Mouse (Mus musculus): ENCODE measurements around the gene Ltbp2. TPM values are rescaled to one million over a fixed set of nuclear protein-coding genes. Genes with fewer than 3 reads are reported as not detected.

Ltbp2 gene
- polyA plus RNA-seq (2015; fragmentation: Nextera tagmentation; extraction: Ambion mirVana): 0.20 and 0.31 TPM in 2 replicates

DNA sequence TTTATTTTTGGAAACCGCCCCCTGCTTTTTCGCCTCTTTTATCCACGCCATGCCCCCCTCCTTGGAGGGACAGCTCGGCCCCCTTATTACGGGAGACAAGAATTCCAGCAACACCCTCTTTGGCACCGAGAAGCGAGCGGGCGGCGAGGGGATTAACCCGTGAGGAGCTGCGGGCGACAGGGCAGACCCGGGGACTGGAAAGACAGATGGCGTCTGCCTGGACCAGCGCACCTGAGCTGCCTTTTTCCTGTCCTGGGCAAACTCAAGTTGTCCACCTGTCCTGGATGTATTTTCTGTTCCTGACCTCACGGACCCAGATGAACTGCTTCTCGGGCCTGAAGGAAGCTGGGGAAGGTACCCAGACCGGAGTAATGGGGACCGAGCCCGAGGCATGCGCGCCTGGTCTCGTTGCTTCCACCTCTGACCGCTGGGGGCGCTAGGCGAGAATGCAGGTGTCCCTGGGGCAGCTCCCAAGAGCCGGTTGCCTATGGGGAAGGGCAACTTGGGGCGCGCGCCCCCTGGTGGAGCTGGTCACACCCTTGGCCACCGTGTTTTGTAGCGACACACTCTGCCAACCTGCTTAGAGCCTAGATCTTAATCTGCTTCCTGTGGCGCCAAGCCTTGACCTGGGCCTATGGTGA is at the start of gene Ltbp2:
Gene Ltbp2 (minus strand): TSS at position 52 of the 641 bp plus-strand sequence.
- Histone ChIP-seq H3K36me3 (ENCODE audit: control insufficient read depth, insufficient read depth, low read length) (no peaks in the 10 kb centered on the region), H3K4me3 (ENCODE audit: low read length) (peak within 1 kb of the TSS; percentile 24), H3K4me2 (ENCODE audit: low read length) (peak within 1 kb of the TSS; percentile 45), H3K9me3 (ENCODE audit: control insufficient read depth, low read length) (no peaks in the 10 kb centered on the region; the same call in 1 of the 2 replicates), H3K4me1 (ENCODE audit: control insufficient read depth, insufficient read depth, low read depth, low read length) (peaks cover 9% of the 10 kb centered on the region), H3K27ac (ENCODE audit: low read depth, low read length) (no peak within 1 kb of the TSS), H3K9ac (ENCODE audit: low read depth, low read length) (peak within 1 kb of the TSS; percentile 18; the same call in 1 of the 2 replicates), H3K27me3 (replicated peaks; ENCODE audit: control insufficient read depth, insufficient read depth, low read length) (peaks cover 38% of the 10 kb centered on the region)
- ATAC-seq: no peak
- 3% methylated on average over 34 of the region's 34 CpGs for WGBS

DNA sequence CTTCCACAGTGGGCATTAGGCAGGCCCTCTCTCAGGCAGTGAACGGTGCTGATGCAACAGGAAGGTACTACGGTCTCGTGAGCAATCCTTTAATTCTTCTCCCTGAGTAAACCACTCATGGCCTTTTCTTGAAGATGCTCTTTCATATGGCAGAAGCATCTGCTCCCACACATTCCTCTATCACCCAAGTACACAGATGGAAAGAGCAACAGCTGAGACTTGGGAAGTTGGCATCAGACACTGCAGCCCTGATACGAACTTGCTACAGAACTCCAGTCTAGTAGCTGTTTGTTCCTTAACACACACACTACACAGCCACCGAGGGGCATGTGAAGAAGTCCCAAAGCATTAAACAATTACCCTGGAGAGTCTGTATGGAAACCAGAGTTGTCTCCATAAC is 48.0 kb upstream of the Ltbp2 start:
- no peak overlapping the region for H3K4me2 ChIP-seq (ENCODE audit: low read length)
- 92% methylated on average over 5 of the region's 5 CpGs for WGBS
- no peaks in the 10 kb centered on the region for H3K9me3 ChIP-seq (ENCODE audit: control insufficient read depth, low read length)
- H3K4me1 ChIP-seq (ENCODE audit: control insufficient read depth, insufficient read depth, low read depth, low read length): no peaks in the 10 kb centered on the region
- no peak overlapping the region for H3K27ac ChIP-seq (ENCODE audit: low read depth, low read length)
- ATAC-seq: no peak
- H3K27me3 ChIP-seq (replicated peaks; ENCODE audit: control insufficient read depth, insufficient read depth, low read length): no peaks in the 10 kb centered on the region
- no peak overlapping the region for H3K9ac ChIP-seq (ENCODE audit: low read depth, low read length)
- H3K36me3 ChIP-seq (ENCODE audit: control insufficient read depth, insufficient read depth, low read length): peaks cover 14% of the 10 kb centered on the region
- H3K4me3 ChIP-seq (ENCODE audit: low read length): no peak overlapping the region

DNA sequence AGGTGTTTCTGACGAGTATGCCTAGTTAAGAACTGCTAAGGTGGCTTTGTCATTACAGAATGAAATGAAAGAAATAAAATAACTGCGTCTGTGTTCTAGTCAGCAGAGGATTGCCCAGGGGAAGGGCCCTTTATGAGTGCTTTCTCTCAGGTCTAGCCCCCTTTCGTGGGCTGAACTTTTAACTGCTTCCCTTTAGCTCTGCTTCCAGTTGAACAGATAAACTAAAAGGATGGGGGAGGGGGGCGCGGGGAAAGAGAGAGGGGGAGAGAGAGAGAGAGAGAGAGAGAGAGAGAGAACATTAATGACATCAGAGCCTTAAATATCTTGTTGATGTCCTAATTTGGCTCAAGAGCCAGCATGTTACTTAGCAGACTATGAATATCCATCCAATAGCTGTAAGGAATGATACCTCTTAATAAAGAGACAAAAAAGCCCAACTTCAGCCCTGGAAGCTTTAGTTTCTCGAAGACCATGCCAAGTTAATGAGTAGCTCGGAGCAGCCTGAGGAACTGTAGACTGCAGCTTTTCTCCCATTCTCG is 45.6 kb upstream of the Ltbp2 start:
- H3K9ac ChIP-seq (ENCODE audit: low read depth, low read length): no peak overlapping the region
- no peak overlapping the region for H3K27ac ChIP-seq (ENCODE audit: low read depth, low read length)
- no peaks in the 10 kb centered on the region for H3K4me1 ChIP-seq (ENCODE audit: control insufficient read depth, insufficient read depth, low read depth, low read length)
- H3K4me3 ChIP-seq (ENCODE audit: low read length): no peak overlapping the region
- H3K27me3 ChIP-seq (replicated peaks; ENCODE audit: control insufficient read depth, insufficient read depth, low read length): no peaks in the 10 kb centered on the region
- 54% methylated on average over 8 of the region's 8 CpGs for WGBS
- no peak for ATAC-seq
- no peaks in the 10 kb centered on the region for H3K9me3 ChIP-seq (ENCODE audit: control insufficient read depth, low read length)
- peaks cover 27% of the 10 kb centered on the region for H3K36me3 ChIP-seq (ENCODE audit: control insufficient read depth, insufficient read depth, low read length)
- H3K4me2 ChIP-seq (ENCODE audit: low read length): no peak overlapping the region

DNA sequence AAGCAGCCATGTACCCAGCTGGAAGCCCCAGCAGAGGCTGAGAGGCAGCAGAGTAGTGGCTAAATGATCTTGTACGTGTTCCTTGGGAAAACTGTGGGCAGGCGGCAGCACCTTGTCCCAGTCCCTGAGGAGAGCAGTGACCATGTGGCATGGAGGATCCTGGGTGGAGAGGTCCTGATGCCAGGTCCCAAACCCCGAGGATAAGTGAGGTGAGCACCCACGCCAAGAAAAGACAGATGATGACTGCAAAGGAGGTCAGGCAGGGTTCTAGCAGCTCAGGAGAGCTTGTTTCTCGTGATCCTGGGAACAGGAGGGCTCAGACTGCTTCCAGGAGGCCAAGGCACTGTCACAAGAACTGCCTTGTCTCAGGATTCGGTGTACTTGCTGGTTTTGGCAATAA is 42.5 kb upstream of the Ltbp2 start:
- Histone ChIP-seq H3K9ac (ENCODE audit: low read depth, low read length) (no peak overlapping the region), H3K9me3 (ENCODE audit: control insufficient read depth, low read length) (no peaks in the 10 kb centered on the region), H3K4me2 (ENCODE audit: low read length) (no peak overlapping the region), H3K4me3 (ENCODE audit: low read length) (no peak overlapping the region), H3K27me3 (replicated peaks; ENCODE audit: control insufficient read depth, insufficient read depth, low read length) (no peaks in the 10 kb centered on the region), H3K4me1 (ENCODE audit: control insufficient read depth, insufficient read depth, low read depth, low read length) (no peaks in the 10 kb centered on the region), H3K36me3 (ENCODE audit: control insufficient read depth, insufficient read depth, low read length) (peaks cover 25% of the 10 kb centered on the region), H3K27ac (ENCODE audit: low read depth, low read length) (no peak overlapping the region)
- no peak for ATAC-seq
- WGBS: 87% methylated on average over 6 of the region's 6 CpGs

DNA sequence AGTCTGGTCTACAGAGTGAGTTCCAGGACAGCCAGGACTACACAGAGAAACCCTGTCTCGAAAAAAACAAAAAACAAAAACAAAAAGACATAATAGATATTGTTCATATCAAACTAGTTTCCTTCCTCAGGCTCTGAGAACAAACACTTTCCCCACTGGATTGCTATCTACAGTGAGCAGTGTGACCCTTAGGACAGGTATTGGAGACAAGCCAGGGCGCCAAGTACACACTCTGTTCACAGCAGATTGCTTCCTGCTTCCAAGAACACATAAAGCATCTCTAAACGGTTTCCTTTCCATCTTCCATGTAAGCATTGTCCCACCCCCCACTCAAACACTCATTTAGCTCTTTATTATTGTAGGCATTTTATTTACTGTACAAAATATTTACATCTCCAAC is 41.5 kb upstream of the Ltbp2 start:
- 79% methylated on average over 3 of the region's 3 CpGs for WGBS
- Histone ChIP-seq H3K4me3 (ENCODE audit: low read length) (no peak overlapping the region), H3K4me1 (ENCODE audit: control insufficient read depth, insufficient read depth, low read depth, low read length) (peaks cover 5% of the 10 kb centered on the region; the same call in 1 of the 2 replicates), H3K27ac (ENCODE audit: low read depth, low read length) (no peak overlapping the region), H3K9ac (ENCODE audit: low read depth, low read length) (no peak overlapping the region), H3K4me2 (ENCODE audit: low read length) (no peak overlapping the region), H3K36me3 (ENCODE audit: control insufficient read depth, insufficient read depth, low read length) (peaks cover 23% of the 10 kb centered on the region), H3K27me3 (replicated peaks; ENCODE audit: control insufficient read depth, insufficient read depth, low read length) (no peaks in the 10 kb centered on the region), H3K9me3 (ENCODE audit: control insufficient read depth, low read length) (no peaks in the 10 kb centered on the region)
- ATAC-seq: no peak

DNA sequence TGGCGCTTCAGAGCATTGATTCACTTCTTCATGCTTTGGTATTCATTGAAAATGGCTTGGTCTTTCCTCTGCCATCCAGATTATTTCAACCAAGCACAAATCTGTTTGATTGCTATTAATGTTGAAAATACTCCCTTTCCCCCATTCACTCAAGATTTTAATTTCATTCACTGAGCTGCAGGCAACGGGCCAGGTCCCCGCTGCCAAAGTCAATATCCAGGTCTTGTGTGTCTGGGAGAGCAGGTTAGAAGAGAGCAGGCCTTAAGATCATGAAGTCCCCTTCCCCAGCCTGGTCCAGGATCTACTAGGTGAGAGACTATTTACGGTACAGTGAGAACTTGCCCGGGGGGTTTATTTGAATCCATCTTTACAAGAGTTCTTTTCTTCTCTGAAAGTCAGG is 38.6 kb upstream of the Ltbp2 start:
- H3K4me1 ChIP-seq (ENCODE audit: control insufficient read depth, insufficient read depth, low read depth, low read length): peaks cover 5% of the 10 kb centered on the region; the same call in 1 of the 2 replicates
- no peak overlapping the region for H3K4me3 ChIP-seq (ENCODE audit: low read length)
- ATAC-seq: no peak

DNA sequence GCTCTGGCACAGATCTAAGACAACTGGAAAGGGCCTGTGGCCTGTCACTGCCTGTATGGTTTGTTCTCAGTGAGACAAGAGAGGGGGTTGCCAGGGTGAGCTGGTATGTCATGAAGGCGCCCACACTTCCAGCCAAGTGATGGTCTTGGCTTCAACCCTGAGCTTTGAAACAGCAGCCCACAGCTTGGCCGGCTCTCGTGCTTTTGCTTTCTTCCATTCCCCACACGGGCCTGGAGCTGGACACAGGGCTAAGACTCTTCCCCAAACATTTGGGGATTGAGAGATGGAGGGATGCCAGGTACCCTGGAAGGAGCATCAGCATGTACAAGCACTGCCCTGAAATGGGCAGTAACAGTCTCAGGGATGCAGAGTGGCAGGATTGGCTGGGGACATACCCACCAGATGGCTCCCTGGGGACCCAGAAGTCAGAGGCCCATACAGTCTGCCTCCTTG is 36.3 kb upstream of the Ltbp2 start:
- no peak overlapping the region for H3K4me3 ChIP-seq (ENCODE audit: low read length)
- no peaks in the 10 kb centered on the region for H3K27me3 ChIP-seq (replicated peaks; ENCODE audit: control insufficient read depth, insufficient read depth, low read length)
- ATAC-seq: peak; percentile 91
- no peak overlapping the region for H3K27ac ChIP-seq (ENCODE audit: low read depth, low read length)
- H3K9me3 ChIP-seq (ENCODE audit: control insufficient read depth, low read length): no peaks in the 10 kb centered on the region
- peaks cover 5% of the 10 kb centered on the region; the same call in 1 of the 2 replicates for H3K36me3 ChIP-seq (ENCODE audit: control insufficient read depth, insufficient read depth, low read length)
- no peak overlapping the region for H3K9ac ChIP-seq (ENCODE audit: low read depth, low read length)
- H3K4me2 ChIP-seq (ENCODE audit: low read length): no peak overlapping the region
- peaks cover 6% of the 10 kb centered on the region; the same call in 1 of the 2 replicates for H3K4me1 ChIP-seq (ENCODE audit: control insufficient read depth, insufficient read depth, low read depth, low read length)
- WGBS: 67% methylated on average over 4 of the region's 4 CpGs

More for the DNA sequence above, 38.6 kb upstream of the Ltbp2 start:
- no peak overlapping the region for H3K27ac ChIP-seq (ENCODE audit: low read depth, low read length)
- 86% methylated on average over 5 of the region's 5 CpGs for WGBS
- H3K36me3 ChIP-seq (ENCODE audit: control insufficient read depth, insufficient read depth, low read length): peaks cover 18% of the 10 kb centered on the region
- no peaks in the 10 kb centered on the region for H3K27me3 ChIP-seq (replicated peaks; ENCODE audit: control insufficient read depth, insufficient read depth, low read length)
- no peak overlapping the region for H3K9ac ChIP-seq (ENCODE audit: low read depth, low read length)
- no peak overlapping the region for H3K4me2 ChIP-seq (ENCODE audit: low read length)
- no peaks in the 10 kb centered on the region for H3K9me3 ChIP-seq (ENCODE audit: control insufficient read depth, low read length)

DNA sequence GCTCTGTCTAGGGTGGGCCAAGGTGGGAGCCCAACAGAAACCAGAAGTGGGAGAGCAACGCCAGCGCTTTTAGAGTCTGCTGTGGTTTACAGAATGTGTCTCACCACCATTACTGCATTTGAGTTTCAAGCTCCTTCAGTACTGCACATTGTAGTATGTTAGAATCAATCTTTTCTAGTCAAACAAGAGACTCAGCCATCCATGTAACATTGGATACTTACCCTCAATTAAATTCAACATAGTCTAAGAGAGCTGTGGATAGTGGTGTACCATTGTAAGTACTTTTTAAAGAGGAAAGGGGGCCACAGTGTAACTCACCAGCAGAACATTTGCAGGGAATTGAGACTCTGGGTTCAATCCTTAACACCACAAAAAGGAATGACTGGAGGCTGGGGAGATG is 35.3 kb upstream of the Ltbp2 start:
- H3K9ac ChIP-seq (ENCODE audit: low read depth, low read length): no peak overlapping the region
- H3K4me1 ChIP-seq (ENCODE audit: control insufficient read depth, insufficient read depth, low read depth, low read length): peaks cover 12% of the 10 kb centered on the region; the same call in 1 of the 2 replicates
- no peaks in the 10 kb centered on the region for H3K27me3 ChIP-seq (replicated peaks; ENCODE audit: control insufficient read depth, insufficient read depth, low read length)
- H3K36me3 ChIP-seq (ENCODE audit: control insufficient read depth, insufficient read depth, low read length): no peaks in the 10 kb centered on the region
- 79% methylated on average over 2 of the region's 2 CpGs for WGBS
- no peak overlapping the region for H3K4me3 ChIP-seq (ENCODE audit: low read length)
- ATAC-seq: no peak
- H3K27ac ChIP-seq (ENCODE audit: low read depth, low read length): no peak overlapping the region
- H3K4me2 ChIP-seq (ENCODE audit: low read length): no peak overlapping the region
- H3K9me3 ChIP-seq (ENCODE audit: control insufficient read depth, low read length): no peaks in the 10 kb centered on the region

DNA sequence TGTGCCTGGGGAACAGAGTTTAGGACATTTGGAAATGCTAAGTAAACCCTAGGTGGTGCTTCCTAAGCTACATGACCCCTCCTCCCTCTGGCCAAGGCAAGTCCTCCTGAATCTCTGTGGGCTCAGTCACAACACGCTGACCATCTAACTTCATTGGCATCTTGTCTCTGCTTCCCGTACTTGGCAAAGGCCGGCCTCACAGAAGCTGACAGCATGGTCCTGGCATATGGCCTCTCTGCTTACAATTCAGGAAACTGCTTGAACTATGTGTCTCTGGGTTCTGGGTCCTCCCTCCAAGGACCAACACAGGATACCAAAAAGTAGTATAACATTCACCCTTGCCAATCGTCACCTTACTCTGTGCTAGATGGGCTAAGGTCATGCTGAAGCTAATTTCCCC is 33.7 kb upstream of the Ltbp2 start:
- Histone ChIP-seq H3K9ac (ENCODE audit: low read depth, low read length) (no peak overlapping the region), H3K27ac (ENCODE audit: low read depth, low read length) (no peak overlapping the region), H3K4me2 (ENCODE audit: low read length) (no peak overlapping the region), H3K4me3 (ENCODE audit: low read length) (no peak overlapping the region), H3K4me1 (ENCODE audit: control insufficient read depth, insufficient read depth, low read depth, low read length) (peaks cover 12% of the 10 kb centered on the region; the same call in 1 of the 2 replicates), H3K27me3 (replicated peaks; ENCODE audit: control insufficient read depth, insufficient read depth, low read length) (no peaks in the 10 kb centered on the region), H3K9me3 (ENCODE audit: control insufficient read depth, low read length) (no peaks in the 10 kb centered on the region), H3K36me3 (ENCODE audit: control insufficient read depth, insufficient read depth, low read length) (no peaks in the 10 kb centered on the region)
- 84% methylated on average over 4 of the region's 4 CpGs for WGBS
- ATAC-seq: no peak

All from hindbrain, embryonic 16.5 days (tissue).